Mouse (Mus musculus) forebrain, embryonic 16.5 days (tissue): Measurements from ENCODE around the gene Foxp1. TPM values are rescaled to one million over a fixed set of nuclear protein-coding genes. Genes with fewer than 3 reads are reported as not detected.

Experiments
- ATAC-seq: fragments of 200-750 bp; cut with Nextera tagmentation; 2 replicates; pipeline ENCODE4 v1.8.0; 2017; ENCODE audit warnings: mild to moderate bottlenecking, moderate library complexity
- H3K27ac ChIP-seq: fragments of 300-500 bp; sonication (generic); 2 replicates; pipeline ENCODE4 v1.5.1; 2014; ENCODE audit warnings: low read length, control low read depth
- H3K27me3 ChIP-seq: fragments of 300-500 bp; sonication (generic); replicated peaks from 2 replicates; pipeline ENCODE4 v1.6.1; 2014; ENCODE audit warnings: low read length; ENCODE audit not compliant: control insufficient read depth, insufficient read depth
- H3K36me3 ChIP-seq: fragments of 300-500 bp; sonication (generic); 2 replicates; pipeline ENCODE4 v1.6.1; 2014; ENCODE audit not compliant: control insufficient read depth, insufficient read depth
- H3K4me1 ChIP-seq: fragments of 300-500 bp; sonication (generic); replicated peaks from 2 replicates; pipeline ENCODE4 v1.6.1; 2014; ENCODE audit warnings: low read length; ENCODE audit not compliant: control insufficient read depth, insufficient read depth
- H3K4me2 ChIP-seq: fragments of 300-500 bp; sonication (generic); 2 replicates; pipeline ENCODE4 v1.6.1; 2014; ENCODE audit warnings: mild to moderate bottlenecking, low read length, control low read depth
- H3K4me3 ChIP-seq: fragments of 300-500 bp; sonication (generic); replicated peaks from 2 replicates; pipeline ENCODE4 v1.5.1; 2014; ENCODE audit warnings: mild to moderate bottlenecking, low read length, control low read depth
- H3K9ac ChIP-seq: fragments of 300-500 bp; sonication (generic); replicated peaks from 2 replicates; pipeline ENCODE4 v1.6.1; 2014; ENCODE audit warnings: low read depth, low read length, control low read depth
- H3K9me3 ChIP-seq: fragments of 300-500 bp; sonication (generic); 2 replicates; pipeline ENCODE4 v1.6.1; 2016; ENCODE audit warnings: low read length; ENCODE audit not compliant: control insufficient read depth
- WGBS: fragments of 180-500 bp; shearing (Covaris S2); extraction: QIAGEN DNeasy Blood & Tissue Kit; methylation state at CpG from one replicate; pipeline ENCODE4 v1.1.7; 2014; 5-methylcytosine and 5-hydroxymethylcytosine counted together
- polyA plus RNA-seq: library from polyadenylated mRNA; unstranded; fragments of >200 nt; fragmentation: Nextera tagmentation; extraction: Ambion mirVana; gene quantifications from 2 replicates; pipeline ENCODE4 v1.2.1, GENCODE M21; 2015

The Foxp1 gene
- polyA plus RNA-seq, 1 experiment from 2014 or later: 123 TPM

- Histone ChIP-seq H3K27me3 (no peaks in the 10 kb centered on the region), H3K4me1 (0 out of 2 replicates have a peak, but pooled peaks cover 4% of the 10 kb centered on the region), H3K27ac (no peak overlapping the region), H3K9ac (no peak overlapping the region), H3K9me3 (no peaks in the 10 kb centered on the region), H3K36me3 (no peaks in the 10 kb centered on the region), H3K4me2 (no peak overlapping the region), H3K4me3 (no peak overlapping the region)
- ATAC-seq: no peak
- 69% methylated on average over 7 of the region's 7 CpGs for WGBS
Measured at GRCm38 (mm10) chr6:99210161-99210560, 312.4 kb downstream of the Foxp1 start.

GRCm38 (mm10) chr6:99207226-99207885 lies 315.2 kb downstream of the Foxp1 start:
- 59% methylated on average over 6 of the region's 6 CpGs for WGBS
- no peak overlapping the region for H3K27ac ChIP-seq

GRCm38 (mm10) chr6:99206437-99206870 lies 316.1 kb downstream of the Foxp1 start:
- Histone ChIP-seq H3K4me3 (no peak overlapping the region), H3K9ac (no peak overlapping the region), H3K9me3 (no peaks in the 10 kb centered on the region), H3K27me3 (no peaks in the 10 kb centered on the region), H3K27ac (no peak overlapping the region), H3K4me2 (peak overlapping the region; percentile 10; the same call in 1 of the 2 replicates), H3K36me3 (no peaks in the 10 kb centered on the region), H3K4me1 (peaks cover 27% of the 10 kb centered on the region)
- no peak for ATAC-seq
- 38% methylated on average over 5 of the region's 5 CpGs for WGBS

More at GRCm38 (mm10) chr6:99207226-99207885, 315.2 kb downstream of the Foxp1 start:
- no peak for ATAC-seq
- Histone ChIP-seq H3K36me3 (no peaks in the 10 kb centered on the region), H3K9ac (no peak overlapping the region), H3K4me2 (no peak overlapping the region), H3K27me3 (no peaks in the 10 kb centered on the region), H3K4me3 (no peak overlapping the region), H3K4me1 (peaks cover 20% of the 10 kb centered on the region), H3K9me3 (no peaks in the 10 kb centered on the region)

- Histone ChIP-seq H3K4me2 (peak overlapping the region; percentile 10; the same call in 1 of the 2 replicates), H3K9me3 (no peaks in the 10 kb centered on the region), H3K9ac (no peak overlapping the region), H3K4me3 (no peak overlapping the region), H3K27me3 (no peaks in the 10 kb centered on the region), H3K36me3 (no peaks in the 10 kb centered on the region), H3K27ac (no peak overlapping the region), H3K4me1 (peaks cover 33% of the 10 kb centered on the region)
- ATAC-seq: no peak
- WGBS: 28% methylated on average over 13 of the region's 13 CpGs
Measured at GRCm38 (mm10) chr6:99205587-99206436, 316.7 kb downstream of the Foxp1 start.

GRCm38 (mm10) chr6:99204780-99205586 lies 317.5 kb downstream of the Foxp1 start:
- Histone ChIP-seq H3K9me3 (no peaks in the 10 kb centered on the region), H3K9ac (no peak overlapping the region), H3K4me1 (peaks cover 39% of the 10 kb centered on the region), H3K4me2 (no peak overlapping the region), H3K36me3 (no peaks in the 10 kb centered on the region), H3K27ac (no peak overlapping the region), H3K27me3 (no peaks in the 10 kb centered on the region), H3K4me3 (no peak overlapping the region)
- 10% methylated on average over 7 of the region's 7 CpGs for WGBS
- ATAC-seq: no peak

GRCm38 (mm10) chr6:99204052-99204779 lies 318.3 kb downstream of the Foxp1 start:
- Histone ChIP-seq H3K9ac (0 out of 2 replicates have a peak overlapping the region, but pooled peaks have one; percentile 12), H3K36me3 (no peaks in the 10 kb centered on the region), H3K4me1 (peaks cover 39% of the 10 kb centered on the region), H3K4me3 (peak overlapping the region; percentile 21; the same call in 1 of the 2 replicates), H3K9me3 (no peaks in the 10 kb centered on the region), H3K4me2 (0 out of 2 replicates have a peak overlapping the region, but pooled peaks have one; percentile 13), H3K27me3 (no peaks in the 10 kb centered on the region), H3K27ac (no peak overlapping the region; the same call in 1 of the 2 replicates)
- 2% methylated on average over 14 of the region's 14 CpGs for WGBS
- 0 out of 2 replicates have a peak, but pooled peaks have one; percentile 11 for ATAC-seq

- WGBS: 6% methylated on average over 11 of the region's 11 CpGs
- peaks cover 39% of the 10 kb centered on the region for H3K4me1 ChIP-seq
- 0 out of 2 replicates have a peak overlapping the region, but pooled peaks have one; percentile 12 for H3K27ac ChIP-seq
Measured at GRCm38 (mm10) chr6:99203231-99203630, 319.3 kb downstream of the Foxp1 start.

GRCm38 (mm10) chr6:99202781-99203180 lies 319.7 kb downstream of the Foxp1 start:
- H3K9ac ChIP-seq: 0 out of 2 replicates have a peak overlapping the region, but pooled peaks have one; percentile 18
- no peaks in the 10 kb centered on the region for H3K27me3 ChIP-seq

More at GRCm38 (mm10) chr6:99203231-99203630, 319.3 kb downstream of the Foxp1 start:
- Histone ChIP-seq H3K4me2 (peak overlapping the region; percentile 36), H3K9ac (0 out of 2 replicates have a peak overlapping the region, but pooled peaks have one; percentile 18), H3K9me3 (no peaks in the 10 kb centered on the region), H3K4me3 (peak overlapping the region; percentile 10), H3K36me3 (no peaks in the 10 kb centered on the region), H3K27me3 (no peaks in the 10 kb centered on the region)
- no peak for ATAC-seq

More at GRCm38 (mm10) chr6:99202781-99203180, 319.7 kb downstream of the Foxp1 start:
- Histone ChIP-seq H3K4me3 (peak overlapping the region; percentile 10), H3K4me2 (peak overlapping the region; percentile 36), H3K27ac (0 out of 2 replicates have a peak overlapping the region, but pooled peaks have one; percentile 12), H3K36me3 (no peaks in the 10 kb centered on the region), H3K9me3 (no peaks in the 10 kb centered on the region), H3K4me1 (peaks cover 39% of the 10 kb centered on the region)
- whole genome bisulfite sequencing: 12% methylated on average over 4 of the region's 4 CpGs
- no peak for ATAC-seq
